Mouse (Mus musculus): ENCODE data around the gene Ntrk3. TPM values are rescaled to one million over a fixed set of nuclear protein-coding genes. Genes with fewer than 3 reads are reported as not detected.

Ntrk3 gene
- total RNA-seq (2017): not detected in 2 replicates

DNA sequence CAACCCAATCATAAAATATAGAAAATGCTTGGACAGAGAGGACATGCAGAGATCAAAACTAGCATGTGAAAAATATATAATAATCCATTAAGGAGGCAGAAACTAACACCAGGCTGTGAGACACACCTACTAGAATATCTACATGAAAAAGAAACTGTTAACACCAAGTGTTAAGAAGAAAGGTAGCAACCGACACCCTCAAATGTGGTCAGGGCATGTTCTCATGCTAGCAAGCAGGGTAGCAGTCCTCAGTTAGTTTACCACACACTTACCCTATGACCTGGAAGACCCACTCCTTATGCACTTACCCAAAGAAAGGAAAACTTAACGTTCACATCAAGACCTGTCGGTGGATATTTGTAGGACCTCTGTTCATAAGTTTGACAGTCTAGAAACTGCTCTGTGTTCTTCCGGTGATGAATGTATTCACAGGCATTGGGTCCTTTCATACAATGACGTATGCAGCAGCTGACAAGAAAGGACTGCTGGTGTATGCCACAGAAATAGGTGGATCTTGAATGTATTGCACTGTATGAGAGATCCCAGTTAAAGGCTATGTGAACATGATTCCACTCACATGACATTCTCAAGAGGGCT lies at the start of gene Ntrk3:
Gene Ntrk3, minus strand, starts transcription at position 399 of the 597 bp plus-strand sequence.
- ATAC-seq (replicated peaks in 1 of 2; ENCODE audit: insufficient read depth in 1 of 2, low FRiP score in 2 of 2, low TSS enrichment in 1 of 2, low read depth in 1 of 2, poor library complexity in 2 of 2, severe bottlenecking in 2 of 2): no peak

GRCm38 (mm10) chr7:78785906-78786305 lies 48.1 kb upstream of the Ntrk3 start:
- no peak for ATAC-seq (replicated peaks in 1 of 2; ENCODE audit: insufficient read depth in 1 of 2, low FRiP score in 2 of 2, low TSS enrichment in 1 of 2, low read depth in 1 of 2, poor library complexity in 2 of 2, severe bottlenecking in 2 of 2)

- ATAC-seq (replicated peaks in 1 of 2; ENCODE audit: insufficient read depth in 1 of 2, low FRiP score in 2 of 2, low TSS enrichment in 1 of 2, low read depth in 1 of 2, poor library complexity in 2 of 2, severe bottlenecking in 2 of 2): peak; percentile 99
These were observed 45.1 kb upstream of the Ntrk3 start, which contains the start of the genes Mrps11 and Mrpl46 for GRCm38 (mm10) chr7:78782639-78783581. Mrps11 (plus strand) TSS chr7:78783119. Mrpl46 (minus strand) TSS chr7:78783531.

DNA sequence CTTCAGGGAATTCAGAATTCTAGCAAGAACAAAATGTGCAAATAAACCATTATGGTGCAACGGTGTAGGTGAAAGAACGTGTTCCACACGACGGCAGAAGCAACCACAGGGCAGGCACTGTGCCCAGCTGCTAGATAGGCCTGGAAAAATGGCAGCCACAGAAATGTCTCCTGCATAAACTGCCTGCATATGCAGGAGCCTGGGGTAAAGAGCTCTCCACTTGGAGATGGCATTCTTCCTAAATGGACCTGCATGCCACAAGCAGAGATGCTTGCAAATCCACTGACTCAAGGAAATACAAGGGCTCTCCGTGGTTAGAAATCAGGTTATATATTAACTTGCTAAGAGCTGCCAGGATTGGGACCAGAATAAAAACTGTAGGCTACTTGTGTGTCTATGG lies 40.9 kb upstream of the Ntrk3 start:
- ATAC-seq (replicated peaks in 1 of 2; ENCODE audit: insufficient read depth in 1 of 2, low FRiP score in 2 of 2, low TSS enrichment in 1 of 2, low read depth in 1 of 2, poor library complexity in 2 of 2, severe bottlenecking in 2 of 2): no peak

DNA sequence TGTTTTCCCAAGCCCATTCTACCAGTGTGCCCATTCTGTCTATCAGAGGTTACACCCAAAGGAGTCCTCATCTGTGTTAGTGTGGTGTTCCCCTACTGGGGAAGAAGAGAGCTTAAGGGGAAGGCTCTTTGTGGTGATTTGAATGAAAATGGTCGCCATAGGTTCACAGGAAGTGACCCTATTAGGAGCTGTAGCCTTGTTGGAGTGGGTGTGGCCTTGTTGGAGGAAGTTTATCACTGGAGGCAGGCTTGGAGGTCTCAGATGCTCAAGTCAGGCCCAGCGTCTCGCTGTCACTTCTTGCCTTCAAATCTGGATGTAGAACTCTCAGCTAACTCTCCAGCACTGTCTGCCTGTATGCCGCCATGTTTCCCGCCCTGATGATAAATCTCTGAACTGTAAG lies 33.1 kb upstream of the Ntrk3 start:
- no peak for ATAC-seq (replicated peaks in 1 of 2; ENCODE audit: insufficient read depth in 1 of 2, low FRiP score in 2 of 2, low TSS enrichment in 1 of 2, low read depth in 1 of 2, poor library complexity in 2 of 2, severe bottlenecking in 2 of 2)

- no peak for ATAC-seq (replicated peaks in 1 of 2; ENCODE audit: insufficient read depth in 1 of 2, low FRiP score in 2 of 2, low TSS enrichment in 1 of 2, low read depth in 1 of 2, poor library complexity in 2 of 2, severe bottlenecking in 2 of 2)
These were observed 31.4 kb upstream of the Ntrk3 start for GRCm38 (mm10) chr7:78769075-78769652.

- no peak for ATAC-seq (replicated peaks in 1 of 2; ENCODE audit: insufficient read depth in 1 of 2, low FRiP score in 2 of 2, low TSS enrichment in 1 of 2, low read depth in 1 of 2, poor library complexity in 2 of 2, severe bottlenecking in 2 of 2)
These were observed 30.2 kb upstream of the Ntrk3 start for GRCm38 (mm10) chr7:78767929-78768531.

DNA sequence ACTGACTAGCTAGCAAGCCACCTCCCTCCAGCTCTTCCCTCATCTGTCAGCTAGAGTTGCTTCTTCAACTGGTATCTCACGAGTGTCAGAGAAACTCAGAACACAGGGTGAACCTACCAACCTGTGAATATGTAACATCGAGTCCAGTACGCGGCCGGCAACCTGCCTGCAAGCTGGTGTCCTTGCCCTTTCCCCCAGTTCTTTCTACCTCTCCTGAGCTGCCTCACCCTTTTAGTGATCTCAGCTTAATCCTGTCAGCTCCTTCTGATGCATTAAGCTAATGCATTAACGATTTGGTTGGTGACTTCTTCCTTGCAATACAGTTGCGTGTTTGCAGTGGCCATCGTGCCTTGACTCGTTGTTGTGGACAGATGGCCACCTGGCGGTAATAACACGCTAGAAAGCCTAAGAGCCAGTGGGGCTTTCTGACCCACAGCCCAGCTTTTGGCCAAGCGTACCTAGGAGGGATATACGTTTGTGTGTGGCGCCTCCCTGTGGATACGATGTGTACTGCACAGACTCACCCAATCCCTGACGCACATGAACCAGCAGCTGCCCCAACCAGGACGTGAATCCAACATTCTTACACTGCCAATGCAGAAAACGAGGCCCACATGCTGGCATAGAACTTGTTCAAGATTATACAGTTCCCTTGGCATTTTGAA lies 28.3 kb upstream of the Ntrk3 start:
- ATAC-seq (replicated peaks in 1 of 2; ENCODE audit: insufficient read depth in 1 of 2, low FRiP score in 2 of 2, low TSS enrichment in 1 of 2, low read depth in 1 of 2, poor library complexity in 2 of 2, severe bottlenecking in 2 of 2): peak; percentile 88 to 94

GRCm38 (mm10) chr7:78765215-78765631 lies 27.4 kb upstream of the Ntrk3 start:
- ATAC-seq (replicated peaks in 1 of 2; ENCODE audit: insufficient read depth in 1 of 2, low FRiP score in 2 of 2, low TSS enrichment in 1 of 2, low read depth in 1 of 2, poor library complexity in 2 of 2, severe bottlenecking in 2 of 2): no peak

GRCm38 (mm10) chr7:78763801-78764200 lies 26.0 kb upstream of the Ntrk3 start:
- ATAC-seq (replicated peaks in 1 of 2; ENCODE audit: insufficient read depth in 1 of 2, low FRiP score in 2 of 2, low TSS enrichment in 1 of 2, low read depth in 1 of 2, poor library complexity in 2 of 2, severe bottlenecking in 2 of 2): no peak

DNA sequence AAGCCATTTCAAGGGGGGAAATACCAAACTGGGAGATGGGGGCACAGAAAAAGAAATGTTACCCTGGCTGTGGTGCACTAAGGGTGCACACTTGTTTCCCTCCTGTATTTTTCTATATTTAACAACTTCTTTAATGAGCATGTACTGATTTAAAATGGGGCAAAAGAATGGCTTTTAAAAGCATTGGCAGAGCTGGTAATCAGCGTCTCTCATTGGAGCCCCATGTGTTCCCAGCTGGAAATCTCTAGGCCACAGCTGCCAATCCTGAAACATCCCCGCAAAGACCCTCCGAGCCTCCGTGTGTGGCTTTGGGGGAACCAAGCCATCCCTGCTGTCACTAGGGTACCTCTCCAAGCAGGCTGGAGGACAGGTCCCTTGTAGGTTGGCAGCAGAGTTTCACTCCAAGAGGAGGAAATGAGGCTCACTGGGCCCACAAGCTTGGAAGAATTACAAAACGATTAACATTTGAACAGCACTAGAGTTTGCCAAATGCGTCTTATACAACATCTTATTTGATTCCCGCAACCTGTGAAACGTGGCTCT lies 16.7 kb upstream of the Ntrk3 start:
- ATAC-seq (replicated peaks in 1 of 2; ENCODE audit: insufficient read depth in 1 of 2, low FRiP score in 2 of 2, low TSS enrichment in 1 of 2, low read depth in 1 of 2, poor library complexity in 2 of 2, severe bottlenecking in 2 of 2): no peak

DNA sequence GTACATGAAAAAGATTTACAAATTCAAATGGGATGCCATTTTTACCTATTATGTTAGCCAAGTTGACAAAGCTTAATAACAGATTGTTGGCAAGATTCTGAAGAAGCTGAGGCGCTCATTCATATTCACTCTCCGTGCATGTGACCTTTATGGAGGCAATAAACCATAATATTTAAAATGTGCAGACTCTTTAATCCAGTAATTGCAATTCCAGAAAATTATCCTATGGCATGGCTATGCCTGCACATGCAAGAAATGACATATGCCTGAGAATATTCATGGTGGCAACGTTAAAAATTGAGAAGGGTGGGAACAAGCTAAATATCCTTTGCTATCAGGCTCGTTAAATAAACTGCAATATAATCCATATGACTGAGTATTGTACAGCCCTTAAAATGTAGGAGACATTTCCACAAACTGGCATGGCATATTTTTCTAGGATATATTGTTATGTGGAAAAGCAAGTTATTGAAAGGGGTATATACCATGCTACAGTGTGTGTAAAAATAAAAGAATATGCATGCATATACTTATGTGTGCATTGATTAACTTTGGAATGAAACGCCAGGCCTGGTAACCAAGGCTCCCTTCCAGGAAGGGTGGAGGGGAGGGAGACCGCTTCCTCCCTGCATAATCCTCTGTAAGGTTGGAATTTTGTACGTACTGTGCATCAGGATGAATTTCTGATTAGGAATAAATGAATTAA lies 16.1 kb upstream of the Ntrk3 start:
- no peak for ATAC-seq (replicated peaks in 1 of 2; ENCODE audit: insufficient read depth in 1 of 2, low FRiP score in 2 of 2, low TSS enrichment in 1 of 2, low read depth in 1 of 2, poor library complexity in 2 of 2, severe bottlenecking in 2 of 2)

DNA sequence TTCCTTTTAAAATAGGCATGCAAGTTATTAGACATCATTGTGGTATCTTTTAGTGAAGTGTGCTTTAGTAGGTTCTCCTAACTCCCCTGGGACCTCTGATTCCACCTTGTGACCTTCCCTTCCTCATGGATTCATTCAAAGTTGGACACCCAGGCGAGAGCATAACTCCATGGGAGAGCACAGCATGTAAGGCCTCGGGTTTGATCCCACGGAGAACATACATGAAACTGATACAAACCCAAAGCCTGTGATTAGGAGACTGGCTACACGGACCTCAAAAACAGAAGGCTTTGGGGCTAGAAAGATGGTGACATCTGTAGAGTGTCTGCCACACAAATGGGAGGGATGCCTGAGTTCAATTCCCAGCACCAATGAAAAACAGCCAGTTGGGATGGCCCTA lies 15.1 kb upstream of the Ntrk3 start:
- no peak for ATAC-seq (replicated peaks in 1 of 2; ENCODE audit: insufficient read depth in 1 of 2, low FRiP score in 2 of 2, low TSS enrichment in 1 of 2, low read depth in 1 of 2, poor library complexity in 2 of 2, severe bottlenecking in 2 of 2)

DNA sequence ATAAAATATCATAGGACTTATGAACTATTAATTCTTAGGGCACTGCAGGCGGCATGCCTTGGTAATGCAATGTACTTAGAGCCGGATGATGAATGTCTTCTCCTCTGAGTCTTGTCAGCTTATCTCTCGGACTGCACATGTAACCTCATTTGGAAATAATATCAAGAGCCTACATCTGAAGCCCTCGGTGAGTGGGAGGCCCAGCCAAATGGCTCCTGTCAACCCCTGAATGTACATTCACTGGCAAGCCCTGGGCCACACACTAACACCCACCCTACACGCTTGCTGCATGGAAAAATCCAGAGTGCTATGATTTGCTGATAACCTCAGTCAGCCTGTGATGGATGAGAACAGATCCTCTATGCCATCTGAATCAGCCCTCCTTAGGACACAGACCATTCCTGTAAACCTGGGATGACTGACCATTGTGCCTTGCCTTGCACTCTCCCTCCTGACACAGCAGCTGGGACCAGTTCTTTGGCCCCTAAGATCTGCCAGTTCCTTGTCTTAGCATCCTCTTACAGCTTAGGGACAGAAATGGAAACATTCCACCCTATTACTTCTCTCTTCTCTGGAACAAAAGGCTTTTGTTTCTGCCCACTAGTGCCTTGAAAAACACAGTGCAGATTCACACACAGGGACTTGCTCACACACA lies 6.0 kb upstream of the Ntrk3 start:
- no peak for ATAC-seq (replicated peaks in 1 of 2; ENCODE audit: insufficient read depth in 1 of 2, low FRiP score in 2 of 2, low TSS enrichment in 1 of 2, low read depth in 1 of 2, poor library complexity in 2 of 2, severe bottlenecking in 2 of 2)

DNA sequence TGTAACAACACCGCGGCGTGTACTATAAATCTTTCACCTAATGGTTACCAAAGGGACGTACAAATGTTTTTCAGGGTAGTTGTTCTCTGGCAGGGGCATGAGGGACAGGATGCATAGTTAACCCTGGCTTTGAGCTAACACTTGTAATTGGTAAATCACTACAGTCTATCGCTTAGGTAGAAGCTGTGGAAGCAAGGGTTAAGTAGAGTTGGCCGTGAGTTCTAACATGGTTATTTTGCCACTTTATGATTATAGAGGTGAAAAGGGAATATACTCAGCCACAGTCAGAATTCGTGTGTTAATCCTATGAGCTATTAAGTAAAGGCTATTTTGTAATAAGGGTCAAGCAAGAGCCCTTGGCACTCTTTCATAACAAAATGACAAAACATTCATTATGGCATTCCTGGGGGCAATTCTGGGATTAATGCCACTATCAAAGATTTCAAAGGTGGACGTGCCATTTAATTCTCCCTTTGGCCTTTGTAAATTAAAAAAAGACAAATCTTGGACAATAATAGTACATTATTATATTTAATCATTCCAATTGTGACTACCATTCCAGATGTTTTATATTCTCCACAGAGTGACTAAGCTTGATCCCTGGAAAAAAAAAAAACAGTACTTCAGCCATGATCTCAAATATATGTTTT lies 1.7 kb upstream of the Ntrk3 start:
- ATAC-seq (replicated peaks in 1 of 2; ENCODE audit: insufficient read depth in 1 of 2, low FRiP score in 2 of 2, low TSS enrichment in 1 of 2, low read depth in 1 of 2, poor library complexity in 2 of 2, severe bottlenecking in 2 of 2): no peak

GRCm38 (mm10) chr7:78737196-78737595 lies 616 bp downstream of the Ntrk3 start:
- no peak for ATAC-seq (replicated peaks in 1 of 2; ENCODE audit: insufficient read depth in 1 of 2, low FRiP score in 2 of 2, low TSS enrichment in 1 of 2, low read depth in 1 of 2, poor library complexity in 2 of 2, severe bottlenecking in 2 of 2)
